Mouse (Mus musculus) layer of hippocampus, postnatal 25 days (tissue): Measurements from ENCODE around the gene Rbbp9. TPM values are rescaled to one million over a fixed set of nuclear protein-coding genes. Genes with fewer than 3 reads are reported as not detected.
A peak's percentile ranks its signal among the peaks of the same experiment; 100 is the strongest.
"Not testable (repeated sequence)": the region's sequence is repeated elsewhere in the genome, so short reads cannot be mapped to it uniquely, and the experiment has no call there.

Experiments used
- DNase-seq, 2 experiments: peaks; one replicate each; pipeline ENCODE4 v3.0.0; 2022; ENCODE audit warnings: mixed read lengths in 2 of 2, low spot score in 1 of 2; ENCODE audit errors: extremely low spot score in 1 of 2
- total RNA-seq, 2 experiments: library from RNA; stranded (reverse); gene quantifications; 2 replicates each; pipeline ENCODE4 v1.2.3; 2021

Gene Rbbp9
- total RNA-seq: 10 to 100 TPM; 27.9 to 31.8 TPM

GRCm38 (mm10) chr2:144550529-144550928, at the start of gene Rbbp9:
Gene Rbbp9, minus strand, starts transcription at chr2:144550869.
- peak; percentile 52 to 67 for DNase-seq

GRCm38 (mm10) chr2:144599831-144600687, 49.4 kb upstream of the Rbbp9 start, which contains the start of gene Dtd1:
Gene Dtd1, plus strand, starts transcription at chr2:144599897.
- DNase-seq: peak; percentile 79 to 85

- DNase-seq: no peak
Measured at GRCm38 (mm10) chr2:144598006-144598405, 47.3 kb upstream of the Rbbp9 start.

GRCm38 (mm10) chr2:144593951-144594651, 43.4 kb upstream of the Rbbp9 start, which contains the start of gene Smim26:
Gene Smim26, plus strand, starts transcription at chr2:144594054.
- DNase-seq: peak; percentile 65 to 66

- not testable (repeated sequence) for DNase-seq
Measured at GRCm38 (mm10) chr2:144593036-144593435, 42.4 kb upstream of the Rbbp9 start.

GRCm38 (mm10) chr2:144588723-144589122, 38.1 kb upstream of the Rbbp9 start:
- no peak for DNase-seq

- peak; percentile 84 to 91 for DNase-seq
Measured at GRCm38 (mm10) chr2:144555820-144556552, 5.3 kb upstream of the Rbbp9 start, which contains the start of gene Sec23b. Gene Sec23b, plus strand, starts transcription at chr2:144556229.

GRCm38 (mm10) chr2:144555286-144555819, 4.7 kb upstream of the Rbbp9 start:
- DNase-seq: no peak

- no peak for DNase-seq
Measured at GRCm38 (mm10) chr2:144553905-144554304, 3.2 kb upstream of the Rbbp9 start.

- no peak for DNase-seq
Measured at GRCm38 (mm10) chr2:144547559-144547958, 3.1 kb downstream of the Rbbp9 start.

GRCm38 (mm10) chr2:144545481-144545880, 5.2 kb downstream of the Rbbp9 start:
- DNase-seq: no peak

GRCm38 (mm10) chr2:144545061-144545460, 5.6 kb downstream of the Rbbp9 start:
- DNase-seq: no peak

GRCm38 (mm10) chr2:144544630-144545029, 6.0 kb downstream of the Rbbp9 start:
- DNase-seq: no peak

- no peak for DNase-seq
Measured at GRCm38 (mm10) chr2:144543670-144544069, 7.0 kb downstream of the Rbbp9 start.

GRCm38 (mm10) chr2:144541246-144541645, 9.4 kb downstream of the Rbbp9 start:
- DNase-seq: no peak

- no peak for DNase-seq
Measured at GRCm38 (mm10) chr2:144537123-144537522, 13.5 kb downstream of the Rbbp9 start.

GRCm38 (mm10) chr2:144527821-144528174, 22.9 kb downstream of the Rbbp9 start:
- DNase-seq: no peak

- DNase-seq: peak; percentile 96 to 98
Measured at GRCm38 (mm10) chr2:144526981-144527820, 23.5 kb downstream of the Rbbp9 start, which contains the start of the genes Dzank1 and Polr3f. Gene Dzank1, minus strand, starts transcription at chr2:144527414. Gene Polr3f, plus strand, starts transcription at chr2:144527718.

GRCm38 (mm10) chr2:144525856-144526255, 24.8 kb downstream of the Rbbp9 start:
- no peak for DNase-seq
